25 mouse cellular contexts compared by ENCODE assay signal in the genomic region with DNA sequence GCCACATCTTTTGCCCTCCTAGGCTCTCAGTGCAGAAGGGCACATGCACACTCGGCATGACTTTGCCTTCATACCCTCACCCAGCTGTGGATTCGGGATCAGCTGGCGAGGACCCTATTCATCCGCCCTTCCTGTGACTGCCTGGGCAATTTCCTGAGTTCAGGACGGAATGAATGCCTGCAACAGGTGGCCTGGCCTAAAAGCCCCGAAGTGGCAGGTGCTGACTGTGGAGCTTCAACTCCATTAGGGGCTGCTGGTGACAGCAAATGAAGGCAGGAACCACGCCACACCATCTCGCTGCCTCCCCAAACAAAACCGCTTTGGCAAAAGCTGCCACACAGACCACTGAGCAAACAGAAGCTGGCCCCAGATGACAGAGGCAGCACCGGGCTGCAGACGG.
"Had no signal": no experiment of that assay in that cellular context is flagged by ENCODE, and none has a peak within 500 bp of the region (broad histone marks: within the 10 kb centered on the region; RNA-seq: fewer than 3 reads in every experiment).

No protein-coding gene starts in this region.

- H3K9ac ChIP-seq: heart, embryonic 12.5 days; hindbrain, embryonic 14.5 days; intestine, embryonic 15.5 days; limb, embryonic 12.5 days; liver, embryonic 13.5 days had no signal

- H3K4me2 ChIP-seq: heart, embryonic 12.5 days; hindbrain, embryonic 14.5 days; intestine, embryonic 15.5 days; limb, embryonic 12.5 days; liver, embryonic 11.5 days; liver, embryonic 13.5 days had no signal

- H3K27ac ChIP-seq: gastrocnemius, adult 2 months; heart, embryonic 10.5 days; hindbrain, embryonic 14.5 days; intestine, embryonic 15.5 days; layer of hippocampus, adult 2 months; left cerebral cortex, adult 2 months; limb, embryonic 10.5 days; limb, embryonic 12.5 days; liver, embryonic 13.5 days had no signal

- H3K9me3 ChIP-seq: heart, embryonic 10.5 days; heart, embryonic 12.5 days; intestine, embryonic 15.5 days; limb, embryonic 10.5 days; limb, embryonic 12.5 days; liver, embryonic 13.5 days had no signal

- DNase-seq: gastrocnemius, adult 2 months; gastrocnemius, postnatal 10 days; gastrocnemius, postnatal 25 days; heart, adult 18-20 months; heart, postnatal 10 days; heart, postnatal 4 days; kidney, adult 18-20 months; kidney, adult 8-10 months; kidney, postnatal 10 days; kidney, postnatal 25 days; kidney, postnatal 4 days; liver; liver, embryonic 13.5 days had no signal

- ATAC-seq: hindbrain, embryonic 16.5 days; inflammation-experienced regulatory T-cells, adult 6 months; intestine, embryonic 15.5 days; intestine, postnatal 0 days had no signal

- H3K4me3 ChIP-seq: gastrocnemius, adult 2 months; heart, embryonic 10.5 days; heart, embryonic 12.5 days; intestine, embryonic 15.5 days; layer of hippocampus, adult 2 months; left cerebral cortex, adult 2 months; limb, embryonic 10.5 days; limb, embryonic 12.5 days; liver, embryonic 13.5 days had no signal

- H3K4me1 ChIP-seq: intestine, embryonic 15.5 days; limb, embryonic 10.5 days; limb, embryonic 12.5 days; liver, embryonic 13.5 days had no signal

- H3K27me3 ChIP-seq: heart, embryonic 12.5 days; intestine, embryonic 15.5 days; limb, embryonic 12.5 days; liver, embryonic 13.5 days had no signal
